Mouse (Mus musculus) thymus, postnatal 10 days (tissue): ENCODE measurements around the gene Pla2g2c.
A peak's percentile ranks its signal among the peaks of the same experiment; 100 is the strongest.

Experiments
- DNase-seq, 2 experiments: peaks; one replicate each; pipeline ENCODE4 v3.0.0; 2021; ENCODE audit warnings: low spot score in 2 of 2

Pla2g2c gene

DNA sequence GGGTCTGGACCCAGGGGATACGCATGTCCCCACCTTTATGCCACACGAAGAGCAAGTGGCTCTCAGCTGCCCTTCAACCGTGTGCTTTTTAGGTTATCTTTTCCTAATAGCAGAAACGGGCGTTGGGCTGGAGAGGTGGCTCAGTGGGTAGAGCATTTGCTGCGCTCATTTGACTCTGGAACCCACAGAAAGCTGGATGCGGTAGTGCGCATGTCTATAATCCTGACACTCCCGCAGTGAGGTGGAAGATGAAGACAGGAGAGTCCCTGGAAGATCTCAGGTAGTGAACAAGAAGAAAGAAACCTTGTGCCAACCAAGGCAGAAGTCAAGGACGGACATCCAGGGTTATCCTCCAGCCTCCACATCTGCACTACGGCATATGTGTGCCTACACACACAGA, 15.3 kb upstream of the Pla2g2c start:
- no peak for DNase-seq

DNA sequence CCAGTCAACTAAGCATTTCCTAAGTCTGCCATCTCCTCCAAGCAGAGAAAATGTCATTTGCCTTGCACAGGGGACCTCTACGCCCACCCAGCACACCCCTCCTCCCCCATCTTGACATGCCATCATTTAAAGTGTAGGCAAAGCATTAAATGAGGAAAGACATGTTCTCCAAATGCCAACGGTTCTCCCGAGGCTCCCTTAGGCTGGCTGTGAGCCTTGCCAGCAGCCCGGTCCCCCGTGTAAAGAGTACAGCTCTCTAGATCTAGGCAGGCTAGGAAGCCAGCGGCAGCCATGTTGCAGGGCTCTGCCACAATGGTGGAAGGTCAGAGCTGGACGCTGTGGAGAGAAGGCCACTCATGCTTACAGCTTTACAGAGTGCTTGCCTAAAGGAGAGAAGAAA, 14.6 kb upstream of the Pla2g2c start:
- DNase-seq, result no peak

DNA sequence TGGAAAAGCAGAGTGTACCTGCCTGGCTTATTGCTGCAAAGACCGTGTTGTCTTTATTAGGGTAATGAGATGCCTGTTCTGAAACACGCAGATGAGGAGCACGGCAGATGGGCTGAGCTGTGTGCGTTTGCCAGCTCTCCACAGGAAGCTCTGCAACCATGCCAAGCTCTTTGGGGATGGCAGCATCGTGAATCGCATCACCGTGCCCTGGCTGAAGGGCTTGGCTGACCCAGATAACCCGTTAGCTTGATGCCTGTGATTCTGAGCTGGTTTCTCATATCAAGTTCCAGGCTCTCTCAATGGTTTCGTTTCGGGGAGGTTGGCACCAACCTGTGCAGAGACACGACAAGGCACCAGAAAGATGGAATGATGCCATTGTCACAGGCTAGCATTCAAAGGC, 14.0 kb upstream of the Pla2g2c start:
- DNase-seq, result no peak

DNA sequence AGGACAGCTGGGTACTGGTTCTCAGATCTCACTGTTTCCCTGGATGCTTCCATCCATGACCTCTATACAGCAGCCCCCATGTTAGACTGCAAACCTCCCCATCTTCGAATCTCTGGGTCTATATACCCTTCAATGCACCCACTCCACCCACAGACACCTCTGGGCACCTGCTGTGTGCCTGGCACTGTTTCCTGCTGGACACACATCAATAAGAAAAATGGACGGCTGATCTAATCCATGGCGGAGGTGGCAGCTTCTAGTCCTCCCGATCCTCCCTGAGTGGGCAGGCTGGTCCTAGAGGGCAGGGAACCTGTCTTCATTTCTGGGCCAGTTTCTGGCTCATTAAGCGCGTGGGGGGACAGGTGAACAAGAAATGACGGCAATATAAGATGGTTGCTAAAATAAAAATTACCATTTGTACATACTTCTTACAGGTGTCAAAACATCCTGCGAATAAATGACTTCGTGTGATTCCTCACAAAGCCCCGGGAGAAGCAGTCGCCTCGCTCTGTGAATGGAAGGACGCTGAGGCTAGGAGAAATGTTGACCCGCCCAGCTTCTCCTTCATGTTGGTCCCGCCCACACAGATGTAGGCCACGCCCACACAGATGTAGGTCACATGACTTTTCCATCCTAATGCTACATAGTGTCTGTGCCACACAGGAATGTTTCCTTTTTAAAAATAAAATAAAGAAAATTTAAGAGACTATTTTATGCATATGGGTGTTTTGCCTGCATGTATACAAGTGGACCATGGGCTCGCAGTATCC, 13.4 kb upstream of the Pla2g2c start:
- no peak for DNase-seq

DNA sequence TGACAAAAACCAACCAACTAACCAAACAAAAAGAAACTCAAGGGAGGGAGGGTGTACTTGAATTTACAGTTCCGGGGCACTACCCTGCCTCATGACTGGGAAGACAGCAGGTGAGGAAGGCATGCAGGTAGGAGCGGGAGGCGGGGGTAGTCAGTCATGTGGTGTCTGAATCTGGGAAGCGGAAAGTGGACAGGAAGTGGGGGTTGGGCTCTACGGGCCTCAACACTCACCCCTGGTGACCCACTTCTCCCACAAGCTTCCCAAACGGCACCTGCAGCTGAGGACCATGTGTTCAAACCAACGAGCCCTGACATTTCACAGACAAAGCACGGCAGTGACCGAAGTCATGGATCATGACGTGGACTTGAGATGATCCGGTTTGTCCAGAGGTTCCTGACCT, 12.5 kb upstream of the Pla2g2c start:
- no peak for DNase-seq

DNA sequence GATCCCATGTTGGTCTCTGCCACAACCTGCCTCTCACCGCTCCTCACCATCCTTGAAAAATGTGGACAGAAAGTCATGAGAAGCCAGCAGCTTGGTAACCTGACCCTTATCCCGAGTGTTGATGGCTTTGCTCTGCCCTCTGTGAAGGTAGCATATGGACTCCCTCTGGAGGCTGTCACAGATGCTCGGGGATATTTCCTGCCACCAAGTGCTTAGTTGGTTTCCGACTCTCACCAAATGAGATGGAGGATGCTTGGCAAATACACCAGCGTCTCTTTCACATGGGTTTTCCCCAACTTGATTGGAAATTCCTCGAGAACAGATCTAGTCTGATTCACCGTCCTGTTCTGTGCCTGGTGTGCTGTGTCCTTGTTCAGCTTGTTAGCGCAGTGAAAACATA, 12.0 kb upstream of the Pla2g2c start:
- DNase-seq, result no peak

DNA sequence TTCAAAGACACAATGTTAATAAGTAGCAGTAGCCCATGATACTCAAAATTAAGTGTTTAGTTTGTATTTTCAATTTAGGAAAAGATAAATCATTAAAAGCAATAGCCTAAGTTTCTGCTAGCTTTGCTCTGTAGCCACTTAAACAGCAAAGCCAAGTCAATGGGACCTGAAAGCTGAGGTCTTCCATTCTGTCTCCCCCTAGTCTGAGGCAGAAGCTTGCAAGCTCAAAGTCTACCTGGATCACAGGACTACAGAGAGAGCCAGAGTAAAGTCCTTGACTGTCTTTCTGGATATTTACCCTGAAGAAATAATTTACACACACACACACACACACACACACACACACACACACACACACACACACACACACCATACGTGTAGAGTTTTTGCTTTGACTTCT, 10.4 kb upstream of the Pla2g2c start:
- no peak for DNase-seq

DNA sequence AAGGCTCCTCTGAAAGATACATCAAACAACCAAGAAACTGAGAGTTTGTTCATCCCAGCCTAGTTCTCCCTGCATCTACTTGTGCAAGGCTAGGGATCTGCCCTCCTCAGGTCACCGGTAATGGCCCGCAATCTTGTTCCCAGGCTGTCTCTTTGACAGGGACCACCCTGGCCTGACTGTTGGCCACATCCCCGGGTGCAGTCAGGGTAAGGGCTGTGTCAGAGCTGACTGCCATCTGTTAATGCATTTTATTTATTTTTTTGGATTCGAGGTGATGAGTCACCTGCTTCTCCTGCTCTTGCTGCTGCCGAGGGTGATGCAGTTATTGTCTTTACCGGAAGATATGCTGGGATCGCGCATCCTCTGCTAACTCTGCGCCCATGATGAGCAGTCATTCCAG, 7.9 kb upstream of the Pla2g2c start:
- DNase-seq, result no peak

DNA sequence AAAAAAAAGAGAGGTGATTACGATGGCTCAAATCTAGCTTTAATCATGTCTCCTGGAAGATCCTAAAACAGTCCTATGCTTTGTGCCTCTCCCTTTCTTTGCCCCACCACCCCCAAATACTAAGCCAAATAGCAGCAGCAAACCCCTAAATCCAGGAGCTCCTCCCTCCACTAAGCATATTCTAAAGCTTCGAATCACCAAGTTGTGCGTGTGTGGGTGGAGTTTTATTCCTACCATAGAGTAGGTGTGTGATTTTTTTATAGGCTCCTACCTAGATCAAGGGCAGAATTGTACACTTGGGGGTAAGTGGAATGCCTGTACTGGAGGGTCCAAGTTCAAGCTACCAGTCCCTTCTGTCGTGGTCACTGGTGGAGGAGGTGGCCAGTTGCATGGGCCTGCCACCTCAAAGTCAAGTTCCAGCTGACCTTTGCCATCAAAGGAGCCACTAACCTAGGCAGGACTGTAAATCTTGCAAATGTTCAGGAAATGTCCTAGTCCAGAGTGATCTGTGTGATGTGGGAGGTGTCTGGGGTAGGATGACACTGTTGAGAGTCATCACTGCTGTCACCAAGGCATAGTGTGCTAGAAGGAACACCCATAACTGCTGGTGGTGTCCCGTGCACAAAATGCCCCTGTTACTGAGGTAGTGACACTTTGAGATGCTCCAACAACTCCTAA, 5.9 kb upstream of the Pla2g2c start:
- no peak for DNase-seq

DNA sequence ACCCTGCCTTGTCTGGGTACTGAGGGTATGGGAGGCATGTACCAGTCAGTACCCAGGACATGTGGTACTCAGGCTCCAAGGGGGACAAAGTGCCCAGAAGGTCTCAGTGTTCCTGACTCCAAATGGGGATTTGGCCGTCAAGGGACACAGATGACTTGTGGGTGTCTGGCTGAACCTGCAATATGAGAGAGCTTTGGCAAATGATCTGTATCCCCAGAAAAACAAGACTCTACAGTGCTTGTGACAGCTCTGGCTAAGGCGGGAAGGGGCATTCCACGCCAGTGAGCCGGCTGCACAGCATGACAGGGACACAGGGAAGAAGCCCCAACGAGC, 5.4 kb upstream of the Pla2g2c start:
- DNase-seq, result no peak

DNA sequence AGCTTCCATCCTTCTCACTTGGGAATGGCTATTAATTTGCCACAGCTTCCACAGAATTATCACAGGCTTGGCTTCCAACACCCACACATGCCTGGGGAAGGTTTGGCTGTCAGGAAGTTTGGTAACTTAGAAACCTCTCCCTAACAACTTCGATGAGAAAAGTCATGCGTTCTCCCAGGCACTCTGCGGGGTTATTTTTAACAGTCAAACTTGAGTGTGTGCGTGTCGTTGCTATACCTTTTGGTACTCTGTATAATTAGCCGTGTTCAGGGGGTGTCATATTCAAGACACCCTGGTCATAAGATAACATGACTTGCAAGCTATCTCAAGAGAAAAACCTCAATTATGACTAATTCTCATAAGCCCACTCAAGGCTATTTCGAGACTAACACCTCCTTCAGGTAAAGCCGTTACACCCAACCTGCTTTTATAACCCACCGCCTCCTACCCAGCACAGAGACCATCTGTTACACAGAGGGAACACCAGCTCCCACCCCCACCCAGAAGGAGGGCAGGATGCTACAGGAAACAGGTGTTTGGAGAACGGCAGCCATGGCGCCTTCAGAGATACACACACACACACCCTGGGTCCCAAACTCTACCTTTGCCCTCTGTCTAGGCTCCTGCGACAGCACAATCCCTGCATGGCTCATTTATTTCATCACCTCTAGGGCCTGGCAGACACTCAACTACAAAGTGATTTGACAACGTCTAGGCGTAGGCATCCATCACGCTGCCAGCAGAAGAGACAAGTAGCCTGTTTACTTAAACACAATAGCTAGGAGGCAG, 905 bp upstream of the Pla2g2c start:
- DNase-seq, result peak; percentile 55 to 68

DNA sequence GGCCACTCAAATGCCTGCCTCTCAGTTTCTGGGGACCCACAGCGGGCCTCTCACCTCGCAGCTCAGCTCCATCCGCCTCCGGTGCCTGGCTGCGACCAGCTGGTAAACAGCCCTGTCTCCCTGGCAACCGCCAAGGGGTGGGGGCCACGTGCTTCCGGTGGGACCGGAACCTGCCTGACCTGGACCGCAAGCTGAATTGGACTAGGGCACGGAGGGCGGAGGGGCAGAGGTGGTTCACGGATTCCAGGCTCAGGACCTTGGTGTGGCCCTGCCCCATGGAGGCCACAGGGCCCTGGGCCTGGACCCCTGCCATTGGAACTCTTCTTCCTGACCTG, 502 bp downstream of the Pla2g2c start:
- peak; percentile 73 to 82 for DNase-seq

DNA sequence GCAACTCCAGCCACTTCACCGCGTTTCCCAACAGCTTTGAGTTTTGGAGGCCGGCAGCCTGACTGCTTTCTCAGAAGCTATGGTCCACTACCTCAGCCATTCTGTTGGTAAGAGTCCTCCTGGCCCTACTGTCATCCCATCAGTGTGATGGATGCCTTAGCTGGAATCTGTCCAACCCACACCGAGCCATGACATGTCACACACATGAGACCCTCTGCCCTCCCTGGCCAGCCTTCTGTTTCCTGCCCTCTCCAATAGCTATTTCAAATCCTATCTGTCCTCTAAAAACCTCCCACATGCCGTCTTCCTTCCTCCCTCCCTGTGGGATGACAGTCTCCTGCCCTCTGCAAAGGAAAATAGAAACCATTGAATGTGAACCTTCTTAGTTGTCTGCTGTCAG, 1.2 kb downstream of the Pla2g2c start:
- no peak for DNase-seq

DNA sequence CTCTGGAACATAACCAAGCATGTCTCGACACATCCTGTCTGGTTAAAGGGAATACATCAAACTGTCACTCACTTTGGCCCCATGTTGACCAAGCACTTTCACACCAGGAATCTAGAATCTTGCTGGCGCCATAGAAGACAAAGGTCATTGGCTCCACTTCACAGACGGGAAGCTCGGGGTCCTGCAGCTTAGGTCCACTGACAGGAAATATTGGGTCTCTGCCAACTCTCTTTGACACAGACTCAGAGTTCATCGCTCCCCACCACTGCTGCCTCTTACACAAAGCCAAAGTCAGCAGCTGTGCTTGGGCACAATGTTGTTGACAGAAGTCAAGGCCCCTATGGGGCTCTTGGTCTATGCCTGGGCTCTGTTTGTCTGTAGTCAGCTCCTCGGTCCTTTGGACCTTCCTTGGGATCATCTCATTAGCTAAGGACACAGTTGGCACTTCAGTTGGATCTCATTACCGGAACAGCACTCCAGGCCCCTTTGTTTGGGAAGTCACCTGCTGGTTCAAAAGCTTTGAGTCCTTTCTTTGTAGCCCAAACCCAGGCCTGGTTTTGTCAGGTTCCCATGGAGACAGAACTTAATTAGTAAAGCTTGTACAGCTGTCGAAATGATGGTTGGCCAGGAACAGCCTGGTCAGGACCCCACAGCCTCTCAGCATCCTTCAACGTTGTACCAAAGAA, 4.6 kb downstream of the Pla2g2c start:
- no peak for DNase-seq

DNA sequence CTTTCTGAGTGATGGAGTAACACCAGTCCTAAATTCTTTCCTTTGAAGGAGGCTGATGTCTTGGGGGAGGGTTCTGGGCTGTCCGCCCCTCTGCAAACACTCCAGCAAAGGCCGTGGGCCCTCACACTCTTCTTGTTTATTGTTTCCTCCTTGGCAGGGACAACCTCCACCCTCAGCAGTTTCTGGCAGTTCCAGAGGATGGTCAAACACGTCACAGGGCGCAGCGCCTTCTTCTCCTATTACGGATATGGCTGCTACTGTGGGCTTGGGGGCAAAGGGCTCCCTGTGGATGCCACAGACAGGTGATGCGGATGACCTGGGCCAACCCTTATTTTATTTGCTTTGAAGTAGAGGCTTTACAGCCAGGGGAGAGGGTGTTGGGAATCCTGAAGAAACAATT, 9.5 kb downstream of the Pla2g2c start:
- DNase-seq, result no peak

DNA sequence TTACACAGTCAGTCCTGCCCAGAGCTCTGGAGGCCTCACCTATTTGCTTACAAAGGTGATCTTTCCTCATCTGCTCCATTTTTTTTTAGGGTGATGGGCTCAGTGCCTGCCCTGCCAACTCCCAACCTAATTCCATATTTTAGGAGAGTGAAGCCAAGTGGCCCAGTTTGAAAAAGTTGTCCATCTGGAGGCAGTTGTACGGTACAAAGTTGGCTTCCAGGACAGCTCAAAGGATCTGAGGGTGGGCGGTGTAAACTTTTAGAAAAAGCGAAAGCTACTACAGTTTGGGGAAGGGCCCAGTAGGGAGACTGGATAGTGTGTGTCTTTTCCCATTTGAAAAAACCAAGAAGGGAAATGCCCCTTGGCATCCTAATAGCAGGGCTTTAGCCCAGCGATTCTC, 10.3 kb downstream of the Pla2g2c start:
- DNase-seq, result no peak

DNA sequence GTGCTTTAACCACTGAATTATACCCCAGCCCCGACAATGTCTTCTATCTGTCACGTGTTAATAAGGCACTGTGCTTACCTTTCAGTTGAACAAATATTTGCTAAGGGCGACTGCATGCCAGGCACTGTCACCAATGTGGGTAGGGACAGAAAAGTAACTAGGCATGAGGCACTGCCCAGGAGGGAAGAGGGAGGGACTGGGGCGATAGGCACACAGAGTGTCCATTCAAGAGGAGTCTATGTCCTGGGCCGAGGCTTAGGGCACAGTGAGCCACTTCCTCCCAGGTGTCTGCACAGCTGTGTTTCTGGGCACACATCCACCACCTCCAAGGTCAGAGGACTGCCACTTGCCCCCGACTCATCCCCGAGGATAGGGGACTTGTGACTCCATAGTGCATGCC, 12.4 kb downstream of the Pla2g2c start, which contains the start of gene Ubxn10:
Gene Ubxn10, minus strand, starts transcription at position 137 of the 400 bp plus-strand sequence.
- no peak for DNase-seq

DNA sequence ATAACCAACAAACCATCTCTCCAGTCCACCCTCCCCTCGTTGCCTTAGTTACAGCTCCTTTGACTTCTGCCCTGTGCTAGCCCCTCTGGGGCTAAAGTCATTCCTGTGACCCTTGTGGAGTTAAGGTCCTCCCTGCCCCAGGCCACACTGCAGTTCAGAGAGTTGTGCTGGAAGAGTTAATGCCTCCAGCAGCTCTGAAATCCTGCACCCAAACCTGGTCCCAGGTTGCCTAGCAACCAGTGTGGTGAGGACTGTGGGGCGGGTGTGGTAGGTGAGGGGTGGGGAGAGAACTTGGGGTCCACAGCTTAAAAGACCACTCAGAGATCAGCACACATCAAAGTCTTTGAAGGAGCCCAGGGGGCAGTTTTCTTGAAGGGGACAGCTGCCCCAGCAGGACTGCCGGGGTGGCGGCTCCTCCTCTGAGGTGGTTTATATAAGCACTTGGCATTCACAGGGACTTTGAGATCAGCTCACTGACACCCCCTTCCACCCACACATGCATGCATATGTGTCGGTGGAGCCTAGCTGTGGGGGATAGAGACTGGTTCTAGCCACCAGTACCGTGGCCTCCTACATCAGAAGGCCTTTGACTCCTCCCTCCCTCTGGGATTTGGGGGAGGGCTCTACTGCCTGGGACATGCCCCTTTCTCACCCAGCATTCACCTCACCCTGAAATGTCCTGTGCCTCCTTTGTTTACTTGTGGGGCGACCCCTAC, 14.7 kb downstream of the Pla2g2c start:
- no peak for DNase-seq

DNA sequence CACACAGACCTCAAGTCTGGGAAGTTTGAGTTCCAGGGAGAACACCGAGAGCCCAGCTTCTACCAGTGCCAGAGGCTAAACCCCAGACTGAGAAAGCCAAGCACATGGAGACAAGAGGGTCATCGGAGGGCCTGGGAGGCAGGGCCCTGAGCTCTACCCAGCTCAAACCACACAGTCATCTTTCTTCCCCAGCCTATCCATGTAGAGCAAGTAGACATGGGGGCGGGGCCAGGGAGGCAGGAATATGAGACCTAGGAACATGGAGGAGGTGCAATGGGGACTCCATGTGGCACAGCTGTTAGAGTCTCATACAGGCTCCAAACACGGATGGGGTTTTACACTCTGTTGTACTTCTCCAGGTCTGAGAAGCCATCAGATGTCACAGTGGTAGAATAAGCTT, 21.3 kb downstream of the Pla2g2c start:
- no peak for DNase-seq

DNA sequence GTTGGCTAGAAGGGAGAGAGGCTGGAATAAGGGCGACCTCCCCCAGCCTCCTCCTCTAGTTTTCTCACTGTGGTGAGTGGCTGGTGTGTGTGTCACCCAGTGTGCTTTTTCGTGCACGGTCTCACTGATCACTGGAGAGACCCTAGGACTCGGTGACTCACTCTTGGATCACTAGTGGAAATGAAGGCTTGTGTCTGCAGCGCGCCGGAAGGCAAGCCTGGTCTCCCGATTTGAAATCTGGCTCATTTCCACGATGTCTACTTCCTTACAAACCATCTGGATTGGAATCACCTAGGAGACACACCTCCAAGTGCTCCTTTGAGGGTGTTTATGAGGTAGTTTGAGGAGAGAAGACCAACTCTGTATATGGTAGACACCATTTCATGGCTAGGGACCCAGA, 22.3 kb downstream of the Pla2g2c start:
- DNase-seq, result no peak

DNA sequence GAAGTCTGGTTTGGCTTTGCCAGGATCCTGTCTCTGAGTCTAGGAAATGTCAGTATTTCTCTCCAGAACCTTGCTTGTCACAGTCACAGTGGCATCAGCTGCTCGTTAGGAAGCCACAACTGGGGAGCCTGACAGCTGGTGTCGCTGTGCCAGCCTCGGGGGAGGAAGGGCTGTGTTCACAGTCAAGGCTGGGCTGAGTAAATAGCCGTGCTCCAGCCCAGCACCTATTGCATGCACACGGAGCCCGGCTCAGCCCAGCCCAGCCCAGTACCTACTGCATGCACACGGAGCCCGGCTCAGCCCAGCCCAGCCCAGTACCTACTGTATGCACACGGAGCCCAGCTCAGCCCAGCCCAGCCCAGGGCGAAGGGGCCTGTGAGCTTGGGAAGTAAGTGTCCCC, 23.3 kb downstream of the Pla2g2c start:
- DNase-seq, result peak in 1 of 2 experiments; percentile 25
